Mouse (Mus musculus) liver, postnatal 0 days (tissue): ENCODE data around the gene Cyp46a1. TPM values are rescaled to one million over a fixed set of nuclear protein-coding genes. Genes with fewer than 3 reads are reported as not detected.

Experiments
- ATAC-seq: fragments of 200-750 bp; cut with Nextera tagmentation; 2 replicates; pipeline ENCODE4 v1.8.0; 2017; ENCODE audit warnings: mild to moderate bottlenecking, moderate library complexity
- DNase-seq: peaks from one replicate; pipeline ENCODE4 v3.0.0-alpha.2; 2016
- H3K27ac ChIP-seq: fragments of 300-500 bp; sonication (generic); 2 replicates; pipeline ENCODE4 v1.5.1; 2014; ENCODE audit warnings: antibody characterized with exemption, moderate library complexity, mild to moderate bottlenecking, low read depth
- H3K27me3 ChIP-seq: fragments of 300-500 bp; sonication (generic); 2 replicates; pipeline ENCODE4 v1.6.1; 2014; ENCODE audit warnings: low read length, control low read depth, mixed read lengths; ENCODE audit not compliant: insufficient read depth
- H3K36me3 ChIP-seq: fragments of 300-500 bp; sonication (generic); replicated peaks from 2 replicates; pipeline ENCODE4 v1.6.1; 2014; ENCODE audit warnings: mild to moderate bottlenecking, control low read depth, low read length, moderate library complexity, mixed read lengths; ENCODE audit not compliant: insufficient read depth
- H3K4me1 ChIP-seq: fragments of 300-500 bp; sonication (generic); 2 replicates; pipeline ENCODE4 v1.6.1; 2014; ENCODE audit warnings: antibody characterized with exemption, mild to moderate bottlenecking, control low read depth; ENCODE audit not compliant: insufficient read depth
- H3K4me2 ChIP-seq: fragments of 300-500 bp; sonication (generic); 2 replicates; pipeline ENCODE4 v1.6.1; 2014; ENCODE audit warnings: low read depth, mild to moderate bottlenecking, low read length, moderate library complexity, mixed read lengths
- H3K4me3 ChIP-seq: fragments of 300-500 bp; sonication (generic); 2 replicates; pipeline ENCODE4 v1.5.1; 2014; ENCODE audit warnings: low read depth, low read length
- H3K9ac ChIP-seq: fragments of 300-500 bp; sonication (generic); replicated peaks from 2 replicates; pipeline ENCODE4 v1.6.1; 2014; ENCODE audit warnings: mild to moderate bottlenecking, moderate library complexity
- H3K9me3 ChIP-seq: fragments of 300-500 bp; sonication (generic); 2 replicates; pipeline ENCODE4 v1.6.1; 2016; ENCODE audit warnings: mild to moderate bottlenecking, control low read depth, low read length, mixed read lengths
- CTCF ChIP-seq: sonication (generic); IDR thresholded peaks from 2 replicates; pipeline ENCODE4 v1.5.1; 2016; ENCODE audit warnings: antibody characterized with exemption, low read depth
- EP300 ChIP-seq: IDR thresholded peaks from 2 replicates; pipeline ENCODE4 v1.6.1; 2016; ENCODE audit warnings: antibody characterized with exemption, low read depth, mild to moderate bottlenecking
- WGBS: fragments of 180-500 bp; shearing (Covaris S2); extraction: QIAGEN DNeasy Blood & Tissue Kit; methylation state at CpG from one replicate; pipeline ENCODE4 v1.1.7; 2014; ENCODE audit not compliant: insufficient replicate concordance; 5-methylcytosine and 5-hydroxymethylcytosine counted together
- polyA plus RNA-seq: library from polyadenylated mRNA; unstranded; fragments of >200 nt; fragmentation: Nextera tagmentation; extraction: Ambion mirVana; gene quantifications from 2 replicates; pipeline ENCODE4 v1.2.1, GENCODE M21; 2015

Gene Cyp46a1
- polyA plus RNA-seq, 1 experiment from 2014 or later, result 0.23 TPM

- no peaks in the 10 kb centered on the region for H3K4me1 ChIP-seq
- WGBS, result 73% methylated on average over 13 of the region's 13 CpGs
- no peaks in the 10 kb centered on the region for H3K36me3 ChIP-seq
- DNase-seq (no peak), ATAC-seq (no peak)
- H3K9me3 ChIP-seq, result no peaks in the 10 kb centered on the region
- no peak overlapping the region for H3K4me2 ChIP-seq
- no peak overlapping the region for H3K4me3 ChIP-seq
- H3K9ac ChIP-seq, result no peak overlapping the region
- no peak for TF ChIP-seq CTCF
- no peak for TF ChIP-seq EP300
- H3K27ac ChIP-seq, result no peak overlapping the region
- no peaks in the 10 kb centered on the region for H3K27me3 ChIP-seq
These were observed 52.5 kb downstream of the Cyp46a1 start for GRCm38 (mm10) chr12:108386476-108387232.

GRCm38 (mm10) chr12:108389718-108390117 lies 55.5 kb downstream of the Cyp46a1 start:
- Histone ChIP-seq H3K9ac (no peak overlapping the region), H3K36me3 (no peaks in the 10 kb centered on the region), H3K4me3 (no peak overlapping the region), H3K27me3 (no peaks in the 10 kb centered on the region), H3K4me2 (no peak overlapping the region), H3K9me3 (no peaks in the 10 kb centered on the region), H3K27ac (no peak overlapping the region), H3K4me1 (no peaks in the 10 kb centered on the region)
- no peak for DNase-seq
- ATAC-seq, result no peak
- 67% methylated on average over 3 of the region's 3 CpGs for WGBS
- TF ChIP-seq CTCF, result no peak

GRCm38 (mm10) chr12:108392254-108393044 lies 58.3 kb downstream of the Cyp46a1 start:
- Histone ChIP-seq H3K4me2 (no peak overlapping the region), H3K4me3 (no peak overlapping the region), H3K4me1 (no peaks in the 10 kb centered on the region), H3K9me3 (no peaks in the 10 kb centered on the region), H3K27me3 (no peaks in the 10 kb centered on the region), H3K27ac (no peak overlapping the region), H3K9ac (no peak overlapping the region), H3K36me3 (no peaks in the 10 kb centered on the region)
- 64% methylated on average over 12 of the region's 12 CpGs for WGBS
- DNase-seq (no peak), ATAC-seq (no peak)
- TF ChIP-seq EP300 (no peak), CTCF (no peak)

- ATAC-seq (no peak), DNase-seq (no peak)
- no peak overlapping the region for H3K4me3 ChIP-seq
- no peak for TF ChIP-seq CTCF
- no peak for TF ChIP-seq EP300
- H3K4me2 ChIP-seq, result no peak overlapping the region
- no peak overlapping the region for H3K27ac ChIP-seq
- WGBS, result 71% methylated on average over 4 of the region's 4 CpGs
- H3K9me3 ChIP-seq, result no peaks in the 10 kb centered on the region
- H3K9ac ChIP-seq, result no peak overlapping the region
- H3K4me1 ChIP-seq, result no peaks in the 10 kb centered on the region
- H3K36me3 ChIP-seq, result no peaks in the 10 kb centered on the region
- H3K27me3 ChIP-seq, result no peaks in the 10 kb centered on the region
These were observed 58.9 kb downstream of the Cyp46a1 start for GRCm38 (mm10) chr12:108393082-108393481.

- Histone ChIP-seq H3K36me3 (no peaks in the 10 kb centered on the region), H3K4me1 (no peaks in the 10 kb centered on the region), H3K9me3 (no peaks in the 10 kb centered on the region), H3K9ac (no peak overlapping the region), H3K27me3 (no peaks in the 10 kb centered on the region), H3K4me3 (no peak overlapping the region), H3K4me2 (no peak overlapping the region), H3K27ac (no peak overlapping the region)
- DNase-seq (peak; percentile 64), ATAC-seq (0 out of 2 replicates have a peak, but pooled peaks have one; percentile 23)
- WGBS, result 71% methylated on average over 4 of the region's 4 CpGs
- TF ChIP-seq EP300 (no peak), CTCF (no peak)
These were observed 59.5 kb downstream of the Cyp46a1 start for GRCm38 (mm10) chr12:108393637-108394036.

- Histone ChIP-seq H3K9ac (no peak overlapping the region), H3K4me2 (no peak overlapping the region), H3K4me1 (no peaks in the 10 kb centered on the region), H3K27me3 (no peaks in the 10 kb centered on the region), H3K27ac (no peak overlapping the region), H3K4me3 (no peak overlapping the region), H3K36me3 (no peaks in the 10 kb centered on the region), H3K9me3 (no peaks in the 10 kb centered on the region)
- DNase-seq (no peak), ATAC-seq (no peak)
- TF ChIP-seq EP300, result no peak
- TF ChIP-seq CTCF, result no peak
- WGBS, result 70% methylated on average over 17 of the region's 17 CpGs
These were observed 60.5 kb downstream of the Cyp46a1 start for GRCm38 (mm10) chr12:108394534-108395284.
